8 mouse cellular contexts compared by ENCODE assay signal in the genomic region with DNA sequence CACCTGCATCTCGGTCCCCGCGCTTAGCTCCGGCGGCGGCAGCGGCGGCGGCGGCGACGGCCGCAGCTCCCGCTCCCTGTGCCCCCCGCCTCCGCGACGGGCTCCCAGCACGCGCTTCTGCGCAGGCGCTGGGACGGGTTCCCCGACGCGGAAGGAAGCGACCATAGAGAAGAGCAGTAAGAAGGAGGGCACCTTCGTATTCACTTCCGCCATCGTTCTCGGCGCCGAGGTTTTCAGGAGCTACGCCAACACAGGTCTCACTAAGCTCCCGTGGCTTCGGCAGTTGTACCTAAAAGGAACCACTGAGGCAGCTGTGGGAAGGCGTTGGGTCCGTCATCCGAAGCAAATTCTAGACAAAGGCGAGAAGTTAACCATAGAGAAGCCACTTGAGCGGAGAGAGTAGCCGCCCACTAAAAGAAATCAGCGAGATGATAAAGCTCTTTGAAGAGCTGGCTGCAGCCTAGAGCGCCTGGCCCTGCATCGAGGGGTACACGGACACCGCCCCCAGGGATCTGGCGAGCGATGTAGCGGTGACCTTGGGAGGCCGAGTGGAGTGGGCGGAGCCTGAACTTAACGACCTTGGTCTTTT. TPM values are rescaled to one million over a fixed set of nuclear protein-coding genes. Genes with fewer than 3 reads are reported as not detected.
DNase-seq lines count a peak whose midpoint lies in the region; ATAC-seq lines count a peak whose summit lies in the region.

A gene (minus strand): TSS at position 432 of the 589 bp plus-strand sequence.

- peak within 1 kb of the TSS; percentile 94 for H3K27ac ChIP-seq in hindbrain, embryonic 14.5 days

- WGBS in hindbrain, embryonic 14.5 days, result 1% methylated on average over 53 of the region's 53 CpGs

- peak within 1 kb of the TSS; percentile 51 for H3K4me3 ChIP-seq in hindbrain, embryonic 14.5 days (replicated peaks; ENCODE audit: low read length)

- peak; percentile 91 for DNase-seq in T-cell, adult 2 months (ENCODE audit: low spot score)
- peak; percentile 92 to 94 for DNase-seq in cerebellum, postnatal 25 days
- peak; percentile 77 to 81 for DNase-seq in frontal cortex, postnatal 25 days (ENCODE audit: low spot score in 2 of 2)
- DNase-seq in hindbrain, embryonic 14.5 days (ENCODE audit: low spot score), result peak; percentile 95
- DNase-seq in left cerebral cortex, adult 11 months (ENCODE audit: low spot score), result peak; percentile 85
- DNase-seq in lung, postnatal 4 days, result peak; percentile 92 to 94
- peak; percentile 96 for DNase-seq in retina, postnatal 7 days (ENCODE audit: low read depth, low spot score)
- peak; percentile 88 for DNase-seq in urinary bladder, postnatal 14 days (ENCODE audit: low spot score)

- peak within 1 kb of the TSS; percentile 76 for H3K9ac ChIP-seq in hindbrain, embryonic 14.5 days

- peaks cover 15% of the 10 kb centered on the region for H3K4me1 ChIP-seq in hindbrain, embryonic 14.5 days (replicated peaks; ENCODE audit: control insufficient read depth, insufficient read depth, low read length)

- H3K9me3 ChIP-seq in hindbrain, embryonic 14.5 days (ENCODE audit: control insufficient read depth, low read length), result no peaks in the 10 kb centered on the region

- peak; percentile 92 for ATAC-seq in hindbrain, embryonic 14.5 days (ENCODE audit: low FRiP score)

- H3K36me3 ChIP-seq in hindbrain, embryonic 14.5 days (replicated peaks; ENCODE audit: control insufficient read depth, insufficient read depth), result peaks cover 27% of the 10 kb centered on the region

- peak within 1 kb of the TSS; percentile 69 for H3K4me2 ChIP-seq in hindbrain, embryonic 14.5 days (replicated peaks)

- H3K27me3 ChIP-seq in hindbrain, embryonic 14.5 days (ENCODE audit: control insufficient read depth, insufficient read depth, low read length), result no peaks in the 10 kb centered on the region

RNA-seq across cellular contexts. Expression of the gene that starts here (rescaled TPM):
- polyA plus RNA-seq in hindbrain, embryonic 14.5 days (2014; fragmentation: Nextera tagmentation; extraction: Ambion mirVana), result 60.3 and 64.1 TPM in 2 replicates

Comparison
In these comparisons a context has a peak if more than half of its experiments do, and no peak if none do; other contexts are left out.
1. Peak in every context shown above with its lines: DNase-seq, ATAC-seq, H3K4me3 ChIP-seq and H3K27ac ChIP-seq.